Mouse (Mus musculus) E14TG2a.4 (cell line): ENCODE measurements around the gene Ifrd2.

ENCODE experiments used
- CTCF ChIP-seq: conservative IDR thresholded peaks from 2 replicates; pipeline ENCODE4 v1.5.1; 2014; ENCODE audit warnings: low read length
- NANOG ChIP-seq: IDR thresholded peaks from 2 replicates; pipeline ENCODE4 v1.6.1; 2014; ENCODE audit warnings: borderline replicate concordance, low read length, mixed read lengths
- POU5F1 ChIP-seq: IDR thresholded peaks from 2 replicates; pipeline ENCODE4 v1.6.1; 2014; ENCODE audit warnings: low read length, borderline replicate concordance

DNA sequence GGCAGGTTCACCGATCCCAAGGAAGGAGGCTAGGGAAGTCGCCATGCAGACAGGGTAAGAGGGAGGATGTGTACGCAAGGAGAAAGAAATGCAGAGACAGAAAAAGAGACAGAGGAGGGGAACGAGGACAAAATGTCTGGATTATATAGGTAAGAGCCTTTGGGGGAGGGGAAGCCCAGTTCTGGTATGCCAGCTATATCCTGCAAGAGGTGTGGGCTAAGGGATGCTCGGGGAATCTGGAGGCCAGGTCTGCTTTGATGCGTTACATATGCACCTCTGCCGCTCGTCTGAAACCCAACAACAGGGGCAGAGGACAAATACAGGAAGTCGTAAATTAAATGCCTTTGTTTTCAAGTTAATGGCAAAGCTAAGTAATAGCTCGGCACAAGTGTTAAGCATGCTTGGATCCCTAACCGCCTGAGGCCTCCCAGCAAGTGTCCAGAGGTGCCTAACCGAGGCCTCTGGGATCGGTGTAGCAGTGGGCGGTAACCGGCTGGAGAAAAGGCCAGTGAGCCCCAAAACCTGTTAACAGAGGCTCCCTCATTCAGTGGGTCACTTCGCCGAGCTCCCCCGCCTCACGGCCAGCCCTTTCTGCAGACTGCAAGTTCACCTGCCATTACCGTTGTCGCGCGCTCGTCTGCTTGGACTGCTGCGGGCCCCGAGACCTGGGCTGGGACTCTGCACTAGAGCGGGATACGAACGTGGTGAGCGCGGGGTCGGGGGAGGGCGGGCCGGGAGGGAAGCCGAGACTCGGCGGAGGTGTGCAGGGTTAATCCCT, 33.7 kb upstream of the Ifrd2 start:
- TF ChIP-seq NANOG (no peak), CTCF (no peak), POU5F1 (no peak)
